Mouse (Mus musculus) 3T3-L1 (cell line): ENCODE measurements at regions not wholly inside any gene's neighbourhood (a gene's known extent, or its start where the extent isn't known, plus 50 kb on each side); places are given as distances from the start of the nearest gene placed in this dataset.

Experiments used
- DNase-seq: peaks from one replicate; pipeline ENCODE4 v3.0.0-alpha.2; 2015; ENCODE audit warnings: low read depth, low spot score

DNA sequence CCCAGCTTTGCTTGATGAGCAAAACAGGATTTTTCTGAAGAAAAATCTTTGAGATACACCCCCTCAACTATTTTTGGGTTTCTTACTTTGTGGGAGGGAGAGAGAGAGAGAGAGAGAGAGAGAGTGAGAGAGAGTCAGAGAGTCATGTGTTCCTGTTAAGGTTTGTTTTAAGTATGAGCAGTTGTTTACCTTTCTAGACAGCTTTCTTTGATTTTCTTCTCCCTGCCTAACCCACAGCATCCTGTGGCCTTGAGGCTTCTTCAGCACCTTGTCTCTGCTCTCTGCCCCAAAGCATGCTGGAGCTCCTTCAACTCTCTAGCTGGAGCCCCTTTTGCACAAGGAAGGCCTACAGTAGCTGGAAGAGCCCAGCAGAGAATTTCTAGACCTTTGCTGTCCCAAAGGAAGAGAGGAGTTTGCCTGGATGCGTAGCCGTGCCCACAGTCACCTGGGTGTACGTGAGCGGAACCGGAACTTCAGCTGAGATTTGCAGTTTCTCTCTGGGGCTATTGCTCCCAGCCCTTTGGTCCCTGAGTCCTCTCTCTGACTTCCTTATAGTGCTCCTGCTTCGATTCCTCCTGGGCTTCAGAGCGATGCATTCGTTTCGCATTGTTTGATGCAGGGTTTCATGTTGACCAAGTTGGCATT lies 1242.1 kb upstream of the A1bg start:
- no peak for DNase-seq

DNA sequence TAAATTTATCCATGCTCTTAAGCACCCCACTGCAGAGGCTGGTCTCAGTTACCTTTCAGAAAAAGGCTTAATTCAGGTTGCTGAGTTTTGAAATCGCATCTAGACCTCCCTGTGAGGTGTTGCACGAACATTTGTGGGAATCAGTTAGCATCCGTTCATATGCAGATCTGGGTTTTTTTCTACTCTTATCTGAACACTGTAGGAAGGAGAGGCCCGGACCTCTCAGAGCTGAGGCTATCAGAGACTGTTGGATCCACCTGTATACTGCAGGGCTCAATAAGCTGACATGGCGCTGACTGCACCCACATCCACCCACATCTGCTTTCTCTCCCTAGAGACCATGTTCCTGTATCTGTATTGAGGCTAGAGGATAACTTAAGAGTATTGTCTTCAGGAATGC lies 1240.4 kb upstream of the A1bg start:
- DNase-seq = no peak

DNA sequence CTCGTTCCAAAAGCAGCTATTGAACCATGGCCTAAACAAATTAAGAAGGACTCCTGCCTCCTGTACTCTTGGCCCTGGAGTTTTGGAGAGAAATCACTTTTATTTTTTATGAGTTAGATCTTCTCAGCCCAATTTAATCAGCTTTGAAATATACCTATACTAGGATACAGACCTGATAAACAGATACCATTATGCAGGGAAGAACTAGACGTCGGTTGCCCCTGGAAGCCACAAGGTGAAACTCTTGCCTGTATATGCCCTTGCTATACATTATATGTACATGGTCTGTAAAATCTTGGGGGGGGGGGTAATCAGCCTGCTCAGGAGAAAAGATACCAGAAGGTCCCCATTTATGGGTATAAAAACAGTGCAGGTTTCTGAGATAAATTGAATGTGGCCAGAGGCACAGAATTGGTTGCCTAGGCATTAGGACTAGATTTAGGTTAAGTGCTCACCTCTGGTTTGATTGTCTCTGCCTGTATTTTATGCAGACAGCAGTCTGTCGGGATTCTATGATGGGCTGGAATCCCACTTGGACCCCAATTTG lies 1239.9 kb upstream of the A1bg start:
- no peak for DNase-seq

DNA sequence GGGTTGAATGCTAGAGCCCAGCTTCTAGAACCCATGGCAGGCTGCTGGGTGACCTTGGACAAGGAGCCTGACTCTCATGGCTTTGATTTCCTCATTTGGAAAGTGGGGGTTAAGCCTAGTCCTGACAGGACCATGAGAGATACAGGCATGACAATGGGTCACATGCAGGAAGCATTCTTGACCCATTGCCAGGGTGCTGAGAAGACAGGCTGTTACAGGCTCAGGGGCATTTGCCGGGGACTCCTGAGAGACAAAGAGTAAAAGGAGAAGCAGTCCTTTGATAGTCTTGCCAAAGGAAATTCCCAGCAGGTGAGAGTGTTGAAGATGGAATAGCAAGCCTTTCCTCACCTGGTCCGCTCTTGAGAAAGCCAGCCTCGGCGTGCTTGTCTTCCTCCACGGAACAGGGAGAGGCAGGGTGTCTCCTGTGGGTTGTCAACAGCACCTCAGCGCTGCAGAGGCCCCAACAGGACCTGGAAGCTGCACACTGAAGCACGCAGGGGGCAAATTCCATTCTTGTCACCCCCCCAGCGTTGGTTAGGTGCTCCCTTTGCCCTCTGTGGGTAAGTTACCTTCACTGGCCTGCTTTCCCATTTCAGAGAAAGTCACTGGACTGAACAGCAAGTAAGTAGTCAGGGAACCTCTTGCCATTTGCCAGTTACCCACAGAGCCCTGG lies 1239.3 kb upstream of the A1bg start:
- no peak for DNase-seq

DNA sequence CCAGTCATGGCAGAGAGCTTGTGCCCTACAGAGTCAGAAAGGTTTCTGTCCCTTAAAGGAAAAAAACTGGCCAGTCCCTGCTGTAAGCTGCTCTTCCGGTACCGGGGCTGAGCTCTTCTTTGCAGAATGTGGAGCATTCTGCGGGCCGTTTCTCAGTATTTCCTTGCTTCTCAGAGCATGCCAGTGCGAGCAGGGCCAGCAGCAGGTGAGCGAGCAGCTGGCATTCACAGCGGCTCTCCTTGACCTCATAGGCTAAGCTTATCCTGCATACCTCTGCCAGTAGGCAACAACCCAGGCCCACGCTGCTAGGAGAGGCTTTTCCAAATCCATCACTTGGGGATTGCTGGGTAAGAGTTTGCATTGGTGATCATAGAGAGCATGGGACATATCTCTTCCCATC lies 1238.2 kb upstream of the A1bg start:
- no peak for DNase-seq

DNA sequence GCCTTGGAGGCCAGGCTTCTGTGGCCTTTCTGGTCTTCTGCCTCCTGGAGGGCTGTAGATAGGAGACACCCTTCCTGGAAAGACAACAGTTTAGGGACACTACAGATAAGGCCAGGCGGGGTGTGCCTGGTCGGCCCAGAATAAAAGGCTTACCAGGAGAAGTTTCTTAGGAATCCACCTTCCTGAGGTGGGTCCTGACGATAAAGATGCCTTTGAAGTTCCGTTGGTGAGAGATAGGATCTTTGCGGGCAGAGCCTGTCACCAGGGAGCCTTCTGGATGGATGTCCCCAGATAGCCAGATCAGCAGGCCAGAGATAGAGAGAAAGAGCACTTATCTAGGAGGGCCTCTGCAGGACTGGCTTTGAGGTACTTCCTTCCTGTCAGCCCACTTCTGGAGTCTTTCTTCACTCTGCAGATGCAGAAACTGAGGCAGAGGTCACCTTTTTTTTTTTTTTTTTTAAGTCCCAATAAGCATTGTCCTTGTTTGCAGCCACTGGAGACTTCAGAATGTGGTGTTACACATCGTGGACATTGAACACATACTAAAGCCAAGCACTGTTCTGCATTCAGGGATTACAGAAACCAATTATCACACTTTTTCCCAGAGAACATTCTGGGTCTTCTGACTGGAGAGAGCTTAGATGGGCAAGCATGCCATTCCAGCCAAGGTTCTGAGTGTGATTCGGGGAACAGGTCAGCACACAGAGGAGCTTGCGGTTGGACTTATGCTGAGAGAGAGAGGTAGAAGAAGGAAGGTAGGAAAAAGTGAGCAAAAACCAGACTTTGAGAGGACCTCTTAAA lies 1236.3 kb upstream of the A1bg start:
- DNase-seq = no peak

DNA sequence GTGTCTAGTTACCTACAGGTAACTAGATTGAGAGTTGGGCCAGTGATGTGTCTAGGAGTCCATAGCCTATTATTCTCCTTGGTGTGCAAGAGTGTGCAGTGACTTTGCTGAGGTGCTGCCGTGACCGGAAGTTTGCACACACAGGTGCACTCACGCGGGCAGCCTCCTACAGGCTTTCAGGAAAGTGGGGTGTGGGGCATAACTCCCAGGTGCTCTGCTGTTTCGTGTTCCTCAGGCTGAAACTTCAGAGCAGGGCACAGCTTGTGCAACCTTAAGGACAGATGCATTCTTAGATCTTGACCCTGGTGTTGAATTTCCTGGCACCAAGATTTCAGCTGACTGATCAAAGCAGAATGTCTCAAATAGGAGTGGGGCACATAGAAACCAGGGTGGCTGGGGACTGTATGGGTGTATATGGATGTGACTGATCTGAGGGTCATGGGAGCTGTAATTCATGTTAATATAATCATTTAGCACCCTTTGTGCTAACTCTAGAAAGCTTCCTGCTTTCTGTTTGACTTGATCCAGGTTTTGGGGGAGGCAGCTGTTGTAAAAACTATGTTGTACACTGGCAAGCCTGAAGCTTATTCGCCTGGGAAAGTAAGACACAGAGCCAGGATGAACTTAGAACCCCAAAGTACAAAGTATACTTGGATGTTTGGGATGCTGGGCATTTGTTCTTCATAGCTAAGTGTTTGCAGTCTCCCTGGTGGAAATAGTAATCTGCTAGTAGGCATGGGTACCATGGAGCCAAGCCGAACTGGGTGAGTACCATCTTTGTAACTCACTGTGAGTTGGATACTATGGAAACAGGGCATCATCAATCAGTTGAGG lies 1234.6 kb upstream of the A1bg start:
- DNase-seq = no peak

DNA sequence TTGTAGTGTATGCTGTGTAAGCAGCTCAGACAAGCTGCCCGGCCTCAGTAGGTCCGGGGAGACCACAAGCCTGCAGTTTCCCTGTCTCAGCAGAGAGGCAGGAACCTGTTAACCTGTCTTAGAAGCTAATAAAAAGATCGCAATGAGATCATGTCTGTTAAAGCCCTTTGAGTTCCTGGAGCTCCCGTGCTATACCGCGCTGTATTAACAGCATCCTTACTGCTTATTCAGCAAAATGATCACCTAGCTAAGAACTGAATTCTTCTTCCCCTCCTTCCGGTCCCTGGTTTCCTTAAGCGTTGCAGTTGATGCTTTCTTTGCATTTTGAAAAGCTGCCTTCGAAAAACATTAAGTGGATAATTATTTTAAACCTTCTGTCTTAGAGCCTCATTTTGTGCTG lies 1230.4 kb upstream of the A1bg start:
- DNase-seq = no peak

DNA sequence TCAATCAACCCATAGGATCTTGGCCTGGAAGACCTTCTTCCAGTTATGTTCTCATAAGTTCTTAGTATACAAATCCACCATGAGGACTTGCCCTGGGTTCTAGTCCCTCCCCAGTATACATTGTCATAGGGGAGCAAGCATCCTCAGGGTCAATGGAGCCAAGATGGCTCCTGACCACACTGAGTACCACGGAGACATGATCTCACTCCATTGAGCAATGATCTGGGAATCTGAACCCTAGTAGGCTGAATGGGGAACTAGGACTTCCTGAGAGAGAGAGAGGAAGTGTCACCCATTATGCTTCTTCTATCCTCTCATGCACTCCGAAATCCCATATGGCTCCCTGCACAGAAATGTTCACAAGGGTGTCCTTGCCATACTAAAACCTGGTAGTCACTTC lies 1229.3 kb upstream of the A1bg start:
- no peak for DNase-seq

DNA sequence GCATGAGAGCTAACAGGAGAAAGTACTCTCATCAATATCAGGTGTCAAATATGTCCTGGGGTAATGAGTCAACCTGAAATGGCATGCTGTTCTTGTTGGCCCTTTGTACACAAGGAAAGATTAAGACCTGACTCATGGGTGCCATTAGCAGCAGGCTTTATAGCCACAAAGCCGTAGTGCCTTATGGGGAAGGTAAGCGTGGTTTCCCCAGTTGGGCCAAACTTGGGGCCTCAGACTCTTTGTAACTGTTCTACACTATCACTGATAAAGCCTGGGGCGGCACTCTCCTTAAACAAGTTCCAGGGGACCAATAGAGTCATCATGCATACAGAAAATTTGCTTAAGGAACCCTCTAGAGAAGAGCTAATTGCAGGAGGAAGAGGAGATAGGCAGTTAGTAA lies 1228.9 kb upstream of the A1bg start:
- no peak for DNase-seq

DNA sequence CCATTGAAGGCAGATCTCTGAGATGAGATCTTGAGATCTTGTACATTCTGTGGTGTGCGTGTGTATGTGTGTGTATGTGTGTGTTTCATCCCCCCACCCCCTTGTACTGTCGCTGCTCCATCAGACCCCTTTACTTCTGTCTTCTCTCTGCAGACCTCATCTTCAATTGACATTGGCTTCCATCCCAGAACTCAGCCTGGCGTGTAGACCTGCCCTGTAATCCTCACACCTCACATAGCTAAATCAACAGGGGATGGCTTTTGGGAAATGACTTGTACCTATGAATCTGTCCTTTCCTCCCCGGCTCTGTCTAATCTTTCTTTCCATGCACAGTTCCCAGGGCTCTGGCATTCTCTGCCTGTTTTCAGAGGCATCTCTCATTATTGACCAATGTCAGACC lies 1227.5 kb upstream of the A1bg start:
- no peak for DNase-seq

DNA sequence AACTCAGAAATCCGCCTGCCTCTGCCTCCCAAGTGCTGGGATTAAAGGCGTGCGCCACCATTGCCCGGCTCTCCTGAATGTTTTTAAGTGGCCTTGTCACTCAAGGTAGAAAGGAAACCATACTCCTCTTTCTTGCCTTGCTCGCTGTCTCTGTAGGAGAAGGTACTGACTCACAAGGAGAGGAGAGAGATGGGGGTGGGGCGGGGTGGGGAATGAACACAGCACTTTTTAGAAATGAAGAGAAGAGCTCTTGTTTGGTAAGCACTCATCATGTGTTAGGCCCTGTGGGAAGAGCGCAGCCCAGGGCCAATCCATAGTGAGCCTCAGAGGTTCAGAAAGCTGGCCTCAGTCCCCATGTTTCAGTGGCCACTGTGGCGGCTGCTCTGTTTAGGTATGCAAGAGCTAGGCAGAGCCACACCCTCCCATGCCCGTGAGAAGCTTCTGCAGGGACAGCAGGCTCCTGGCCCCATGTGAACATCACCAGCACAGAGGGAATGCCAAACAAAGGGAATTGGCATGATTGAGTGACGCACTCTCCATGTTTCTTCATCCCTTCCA lies 1225.9 kb upstream of the A1bg start:
- no peak for DNase-seq

DNA sequence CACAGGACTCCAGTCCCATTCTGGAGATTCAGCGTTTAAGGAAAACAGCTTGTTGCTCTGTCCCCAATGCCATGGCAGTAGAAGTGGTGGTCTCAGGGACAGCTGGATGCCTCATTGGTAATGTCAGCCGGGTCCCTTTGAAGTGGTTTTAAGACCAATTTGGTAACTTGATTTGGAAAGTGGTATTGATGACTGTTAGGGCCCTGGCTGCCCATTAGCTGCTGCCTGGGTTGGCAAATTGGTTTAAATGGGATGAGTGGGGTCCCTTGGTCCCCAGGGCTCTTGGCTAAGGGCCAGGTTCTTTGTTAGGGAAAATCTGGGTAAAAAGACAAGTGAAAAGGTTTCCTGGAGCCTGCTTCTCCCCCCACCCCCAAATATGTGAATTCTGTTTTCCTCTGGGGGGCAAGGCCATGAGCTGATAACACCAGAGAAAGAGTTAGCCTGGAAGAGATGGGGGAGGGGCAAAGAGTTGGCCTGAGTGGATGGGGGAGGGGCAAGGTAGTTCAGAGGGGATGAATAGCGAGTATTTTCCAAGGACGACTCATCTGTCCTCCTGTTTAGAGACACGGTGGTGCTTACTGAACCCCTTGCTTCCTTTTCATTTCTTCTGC lies 1224.6 kb upstream of the A1bg start:
- DNase-seq = no peak

DNA sequence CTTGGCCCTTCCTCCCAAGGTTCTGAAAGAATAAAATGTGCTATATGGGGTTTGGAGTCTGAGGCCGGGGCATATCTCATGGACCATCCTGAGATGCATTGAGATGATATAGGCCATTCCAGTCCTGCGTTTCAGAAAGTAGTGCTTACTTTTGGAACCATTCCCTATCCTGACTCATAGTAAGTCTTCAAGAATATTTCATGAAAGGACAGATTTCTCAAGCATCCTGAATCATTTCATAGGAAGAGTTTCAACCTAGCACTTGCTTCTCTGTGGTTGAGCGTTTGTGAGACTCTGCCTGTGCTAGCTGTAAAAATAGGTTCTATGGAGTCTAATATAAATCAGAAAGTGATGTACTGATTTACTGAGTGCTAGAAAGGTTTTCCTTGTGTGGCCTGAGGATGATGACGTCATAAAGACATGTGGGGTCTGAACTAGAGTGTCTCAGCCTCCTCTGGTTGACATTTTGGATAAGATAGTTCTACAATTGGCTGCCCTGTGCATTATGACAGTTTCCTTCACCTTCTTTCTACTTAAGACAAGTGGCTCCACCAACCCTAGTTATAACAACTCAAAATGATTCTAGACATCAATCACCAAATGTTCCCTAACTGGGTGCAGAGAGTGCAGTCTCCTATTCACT lies 1223.0 kb upstream of the A1bg start:
- peak; percentile 68 for DNase-seq

DNA sequence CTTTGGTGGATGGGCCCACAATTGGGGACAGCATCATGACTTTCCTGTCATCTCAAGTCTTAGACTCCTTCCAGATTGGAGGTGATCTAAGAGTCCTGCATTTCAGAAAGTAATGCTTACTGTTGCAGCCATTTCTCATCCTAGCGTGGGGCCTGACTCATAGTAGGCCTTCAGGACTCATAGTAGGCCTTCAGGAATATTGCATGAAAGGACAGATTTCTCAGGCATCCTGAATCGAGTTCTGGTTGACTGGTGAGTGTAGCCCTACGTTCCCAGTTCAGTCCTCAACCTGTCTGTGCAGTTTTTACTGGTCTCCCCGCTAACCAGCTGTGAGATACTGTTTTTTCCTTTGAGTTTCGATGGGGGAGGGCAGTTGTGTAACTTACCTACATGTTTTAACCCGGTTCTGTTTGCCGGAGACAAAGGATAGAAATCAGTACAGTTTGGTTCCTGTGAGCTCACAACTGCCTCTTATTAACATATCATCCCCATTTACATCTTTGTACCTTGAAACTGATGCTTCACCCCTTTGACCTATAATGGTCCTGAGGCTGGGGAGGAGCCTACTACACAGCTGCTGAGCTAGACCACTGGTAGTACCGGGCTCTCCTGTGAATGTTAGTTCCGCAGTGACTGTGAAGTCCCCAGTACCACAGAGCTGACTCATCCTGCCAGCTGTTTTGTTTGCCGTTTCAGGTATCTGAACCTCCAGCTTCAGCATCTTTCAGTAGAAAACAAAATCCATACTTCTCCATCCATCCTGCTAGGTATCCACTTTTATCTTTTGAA lies 1222.2 kb upstream of the A1bg start:
- no peak for DNase-seq

DNA sequence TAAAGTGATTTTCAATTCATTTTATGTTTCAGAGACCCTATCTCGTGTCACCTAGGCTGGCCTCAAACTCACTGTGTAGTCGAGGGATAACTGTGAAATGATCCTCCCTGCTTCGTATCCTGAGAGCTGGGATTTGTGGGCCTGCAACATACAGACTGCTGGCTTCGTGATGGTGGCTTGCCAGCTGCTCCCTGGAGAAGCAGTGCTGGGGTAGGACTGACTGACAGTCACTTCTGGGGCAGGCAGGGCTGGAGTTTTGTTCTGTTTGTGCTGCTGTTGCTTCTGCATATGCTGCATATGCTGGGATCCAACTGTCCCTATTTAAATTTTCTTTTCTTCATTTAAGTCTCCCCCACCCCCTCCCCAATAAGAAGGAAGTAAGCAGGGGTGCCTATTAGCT lies 1217.0 kb upstream of the A1bg start:
- DNase-seq = no peak

DNA sequence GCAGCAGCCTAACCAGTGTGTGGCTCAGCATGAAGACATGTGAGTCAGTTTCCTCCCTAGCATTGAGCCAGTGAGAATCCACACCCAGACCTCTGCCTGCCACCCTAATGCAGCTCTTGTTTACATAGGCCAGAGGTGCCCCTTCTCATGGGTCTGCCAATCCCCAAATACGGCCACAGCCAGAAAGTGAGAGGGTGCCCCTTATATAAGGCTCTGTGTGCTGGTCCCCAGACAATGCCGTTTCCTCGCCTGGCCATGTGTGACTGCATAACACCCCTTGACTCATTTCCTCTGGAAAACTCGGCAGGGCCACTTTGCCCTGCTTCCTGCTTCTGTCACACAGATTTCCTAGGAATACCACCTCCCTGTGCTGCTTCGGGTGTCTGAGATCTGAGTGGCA lies 1216.4 kb upstream of the A1bg start:
- peak; percentile 48 for DNase-seq

DNA sequence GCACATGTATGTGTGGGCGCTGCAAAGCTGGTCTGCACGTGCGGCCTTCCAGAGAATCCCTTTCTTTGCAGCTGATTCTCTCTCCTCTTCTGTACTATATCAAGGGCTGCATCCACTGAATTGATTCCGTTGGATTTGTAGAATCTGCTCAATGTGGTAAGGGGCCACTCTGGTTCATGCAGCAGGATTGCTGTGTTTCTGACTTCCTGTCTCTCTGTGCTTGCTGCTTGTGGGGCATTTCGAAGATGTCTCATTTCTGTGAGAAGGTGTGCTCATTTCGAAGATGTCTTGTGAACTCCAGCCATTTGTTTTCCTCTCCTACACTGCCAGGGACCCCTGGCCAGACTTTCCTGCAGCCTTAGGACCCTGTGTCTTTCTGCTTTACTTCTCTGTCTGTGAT lies 1215.9 kb upstream of the A1bg start:
- DNase-seq = no peak

DNA sequence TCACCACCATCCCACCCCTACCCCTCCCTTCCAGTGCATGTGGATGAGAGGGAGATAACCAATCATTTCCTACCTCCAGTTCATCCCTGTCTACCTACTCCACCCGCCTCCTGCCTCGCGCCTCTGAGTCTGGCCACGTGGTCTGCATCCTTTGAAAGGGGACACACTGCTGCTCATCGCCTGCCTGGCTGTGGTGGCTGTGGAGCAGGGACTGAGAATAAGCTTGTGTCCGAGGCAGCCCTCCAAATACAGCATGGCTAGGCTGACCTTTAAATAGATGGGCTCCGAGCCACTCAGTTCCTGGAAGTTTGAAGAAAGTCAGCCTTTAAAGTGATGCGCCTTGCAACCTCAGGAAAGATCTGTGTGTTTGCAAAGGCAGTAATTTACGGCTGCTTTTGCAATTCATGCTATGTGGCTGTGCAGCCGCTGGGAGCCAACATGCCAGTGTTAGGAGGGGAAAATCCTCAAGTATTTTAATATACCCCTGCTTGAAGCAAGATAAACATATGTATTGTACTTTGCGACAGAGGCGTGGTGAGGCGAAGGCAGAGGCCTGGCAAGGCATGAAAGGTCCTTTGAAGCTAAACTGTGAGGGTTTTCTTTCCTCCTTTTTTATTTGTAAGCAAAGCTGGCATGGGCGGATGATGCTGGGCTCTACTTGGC lies 1214.3 kb upstream of the A1bg start:
- peak; percentile 50 for DNase-seq
